Mouse (Mus musculus) MEL (cell line): Measurements from ENCODE around the gene Jarid2. TPM values are rescaled to one million over a fixed set of nuclear protein-coding genes. Genes with fewer than 3 reads are reported as not detected.

ENCODE experiments used
- DNase-seq: peaks from one replicate; pipeline ENCODE4 v3.0.0; 2011; ENCODE audit warnings: low read depth, low spot score
- H3K27ac ChIP-seq: 2 replicates; pipeline ENCODE4 v1.5.1; 2012; ENCODE audit warnings: low read depth, mild to moderate bottlenecking, control low read depth, low read length, moderate library complexity; ENCODE audit not compliant: control insufficient read depth
- H3K27me3 ChIP-seq, 2 experiments: fragments of 150-350 bp in 1 of 2; sonication (generic) in 1 of 2; 2 replicates each; pipeline ENCODE4 v1.6.1; 2012; ENCODE audit warnings: low read length in 2 of 2, mild to moderate bottlenecking in 2 of 2, improper control_type of control experiment in 1 of 2, moderate library complexity in 1 of 2; ENCODE audit not compliant: insufficient read depth in 2 of 2, control insufficient read depth in 1 of 2
- H3K36me3 ChIP-seq, 2 experiments: 2 replicates each; pipeline ENCODE4 v1.6.1; 2012 to 2014; ENCODE audit warnings: low read length in 2 of 2, improper control_type of control experiment in 1 of 2, inconsistent platforms in 1 of 2, mild to moderate bottlenecking in 1 of 2; ENCODE audit not compliant: insufficient read depth in 2 of 2, control insufficient read depth in 1 of 2
- H3K4me1 ChIP-seq, 2 experiments: fragments of 150-350 bp in 1 of 2; sonication (generic) in 1 of 2; 2 replicates each; pipeline ENCODE4 v1.6.1; 2012; ENCODE audit warnings: low read length in 2 of 2, improper control_type of control experiment in 1 of 2, mild to moderate bottlenecking in 1 of 2; ENCODE audit not compliant: insufficient read depth in 2 of 2, control insufficient read depth in 1 of 2
- H3K4me3 ChIP-seq, 2 experiments: fragments of 150-350 bp in 1 of 2; sonication (generic) in 1 of 2; 2 replicates each; pipeline ENCODE4 v1.5.1; 2012; ENCODE audit warnings: low read depth in 2 of 2, low read length in 2 of 2, mild to moderate bottlenecking in 2 of 2, moderate library complexity in 2 of 2, control low read depth in 1 of 2, improper control_type of control experiment in 1 of 2; ENCODE audit not compliant: control insufficient read depth in 1 of 2, insufficient read depth in 1 of 2
- H3K79me2 ChIP-seq: 2 replicates; pipeline ENCODE4 v1.6.1; 2012; ENCODE audit warnings: mild to moderate bottlenecking, low read length, moderate library complexity; ENCODE audit not compliant: control insufficient read depth, poor library complexity, insufficient read depth
- H3K9ac ChIP-seq: 2 replicates; pipeline ENCODE4 v1.6.1; 2012; ENCODE audit warnings: low read depth, mild to moderate bottlenecking, control low read depth, low read length, moderate library complexity; ENCODE audit not compliant: control insufficient read depth, poor library complexity, severe bottlenecking
- H3K9me3 ChIP-seq: fragments of 150-350 bp; sonication (generic); replicated peaks from 2 replicates; pipeline ENCODE4 v1.6.1; 2012; ENCODE audit warnings: mild to moderate bottlenecking, low read length, improper control_type of control experiment, moderate library complexity; ENCODE audit not compliant: insufficient read depth
- BHLHE40 ChIP-seq: IDR thresholded peaks from 2 replicates; pipeline ENCODE4 v1.6.1; 2012; ENCODE audit warnings: low read depth, mild to moderate bottlenecking, inconsistent platforms, low read length, improper control_type of control experiment, borderline replicate concordance
- CHD1 ChIP-seq: IDR thresholded peaks from 2 replicates; pipeline ENCODE4 v1.6.1; 2012; ENCODE audit warnings: low read depth, mild to moderate bottlenecking, inconsistent platforms, low read length, improper control_type of control experiment
- CHD2 ChIP-seq: IDR thresholded peaks from 2 replicates; pipeline ENCODE4 v1.6.1; 2011; ENCODE audit warnings: low read length, improper control_type of control experiment
- CTCF ChIP-seq, 3 experiments: IDR thresholded peaks in 2 of 3; conservative IDR thresholded peaks in 1 of 3; 2 replicates each; pipeline ENCODE4 v1.5.1; 2011 to 2012; ENCODE audit warnings: low read length in 3 of 3, low read depth in 2 of 3, mild to moderate bottlenecking in 2 of 3, improper control_type of control experiment in 1 of 3, inconsistent platforms in 1 of 3, mixed read lengths in 1 of 3, moderate library complexity in 1 of 3; ENCODE audit not compliant: control insufficient read depth in 1 of 3, insufficient read depth in 1 of 3, poor library complexity in 1 of 3, severe bottlenecking in 1 of 3
- E2F4 ChIP-seq: IDR thresholded peaks from 2 replicates; pipeline ENCODE4 v1.6.1; 2011; ENCODE audit warnings: low read depth, low read length, improper control_type of control experiment, borderline replicate concordance
- ELF1 ChIP-seq: IDR thresholded peaks from 2 replicates; pipeline ENCODE4 v1.6.1; 2014; ENCODE audit warnings: low read depth, mild to moderate bottlenecking, inconsistent platforms, low read length, improper control_type of control experiment, moderate library complexity
- EP300 ChIP-seq, 2 experiments: IDR thresholded peaks; 2 replicates each; pipeline ENCODE4 v1.6.1; 2011; ENCODE audit warnings: improper control_type of control experiment in 2 of 2, low read length in 2 of 2, low read depth in 1 of 2, mild to moderate bottlenecking in 1 of 2
- GABPA ChIP-seq: IDR thresholded peaks from 2 replicates; pipeline ENCODE4 v1.6.1; 2012; ENCODE audit warnings: low read depth, mild to moderate bottlenecking, inconsistent platforms, low read length, improper control_type of control experiment, moderate library complexity
- GATA1 ChIP-seq: IDR thresholded peaks from 2 replicates; pipeline ENCODE4 v1.6.1; 2011; ENCODE audit warnings: low read depth, low read length, improper control_type of control experiment
- HCFC1 ChIP-seq: IDR thresholded peaks from 2 replicates; pipeline ENCODE4 v1.6.1; 2012; ENCODE audit warnings: low read depth, mild to moderate bottlenecking, inconsistent platforms, low read length, improper control_type of control experiment, moderate library complexity
- JUND ChIP-seq: IDR thresholded peaks from 2 replicates; pipeline ENCODE4 v1.6.1; 2011; ENCODE audit warnings: low read depth, mild to moderate bottlenecking, improper control_type of control experiment, low read length
- KAT2A ChIP-seq: conservative IDR thresholded peaks from 2 replicates; pipeline ENCODE4 v1.6.1; 2012; ENCODE audit warnings: low read depth, low read length, improper control_type of control experiment, inconsistent platforms
- MAFK ChIP-seq: IDR thresholded peaks from 2 replicates; pipeline ENCODE4 v1.6.1; 2011; ENCODE audit warnings: low read depth, mild to moderate bottlenecking, low read length, improper control_type of control experiment, borderline replicate concordance
- MAZ ChIP-seq: IDR thresholded peaks from 2 replicates; pipeline ENCODE4 v1.6.1; 2012; ENCODE audit warnings: low read depth, mild to moderate bottlenecking, inconsistent platforms, low read length, improper control_type of control experiment
- MXI1 ChIP-seq: IDR thresholded peaks from 2 replicates; pipeline ENCODE4 v1.6.1; 2011; ENCODE audit warnings: mild to moderate bottlenecking, low read depth, low read length, improper control_type of control experiment
- MYC ChIP-seq: IDR thresholded peaks from 2 replicates; pipeline ENCODE4 v1.6.1; 2011; ENCODE audit warnings: low read depth, mild to moderate bottlenecking, low read length, improper control_type of control experiment, moderate library complexity
- RAD21 ChIP-seq: IDR thresholded peaks from 2 replicates; pipeline ENCODE4 v1.6.1; 2011; ENCODE audit warnings: mild to moderate bottlenecking, low read depth, low read length, improper control_type of control experiment
- SIN3A ChIP-seq: IDR thresholded peaks from 2 replicates; pipeline ENCODE4 v1.6.1; 2012; ENCODE audit warnings: low read length, improper control_type of control experiment, inconsistent platforms
- SMC3 ChIP-seq: IDR thresholded peaks from 2 replicates; pipeline ENCODE4 v1.6.1; 2011; ENCODE audit warnings: low read depth, low read length, improper control_type of control experiment
- TAL1 ChIP-seq: IDR thresholded peaks from 2 replicates; pipeline ENCODE4 v1.6.1; 2012; ENCODE audit warnings: mild to moderate bottlenecking, inconsistent platforms, low read length, moderate library complexity, mixed read lengths
- TBP ChIP-seq: IDR thresholded peaks from 2 replicates; pipeline ENCODE4 v1.8.0; 2011; ENCODE audit warnings: low read depth, low read length, improper control_type of control experiment
- UBTF ChIP-seq: IDR thresholded peaks from 2 replicates; pipeline ENCODE4 v1.6.1; 2012; ENCODE audit warnings: low read depth, mild to moderate bottlenecking, inconsistent platforms, low read length, improper control_type of control experiment, moderate library complexity, borderline replicate concordance; ENCODE audit not compliant: insufficient read depth
- USF1 ChIP-seq: IDR thresholded peaks from 2 replicates; pipeline ENCODE4 v1.6.1; 2014; ENCODE audit warnings: low read depth, mild to moderate bottlenecking, inconsistent platforms, low read length, improper control_type of control experiment, moderate library complexity
- USF2 ChIP-seq, 2 experiments: IDR thresholded peaks; 2 replicates each; pipeline ENCODE4 v1.6.1; 2011 to 2012; ENCODE audit warnings: improper control_type of control experiment in 2 of 2, low read length in 2 of 2, borderline replicate concordance in 1 of 2, inconsistent platforms in 1 of 2, low read depth in 1 of 2, mild to moderate bottlenecking in 1 of 2; ENCODE audit not compliant: insufficient read depth in 1 of 2
- ZNF384 ChIP-seq: IDR thresholded peaks from 2 replicates; pipeline ENCODE4 v1.6.1; 2012; ENCODE audit warnings: low read depth, mild to moderate bottlenecking, inconsistent platforms, low read length, improper control_type of control experiment
- polyA plus RNA-seq, 2 experiments: library from polyadenylated mRNA; stranded (reverse) in 1 of 2; unstranded in 1 of 2; fragments of >175 nt in 1 of 2; fragments of >200 nt in 1 of 2; gene quantifications; 2 replicates each; pipeline versions ENCODE4 v1.2.1 to v1.2.4; 2012; ENCODE audit warnings: low replicate concordance in 2 of 2, low read depth in 1 of 2; ENCODE audit not compliant: insufficient read length in 2 of 2, insufficient read depth in 1 of 2, missing spikeins in 1 of 2
- total RNA-seq: library from RNA; depleted of rRNA; stranded (reverse); fragments of 300-350 nt; gene quantifications from 2 replicates; pipeline ENCODE4 v1.2.3, GENCODE M21; 2012

Gene Jarid2
- total and polyA plus RNA-seq, 3 experiments, result 5.4 to 76.5 (median 21.2) TPM

- Histone ChIP-seq H3K9me3 (no peaks in the 10 kb centered on the region), H3K27ac (no peak overlapping the region), H3K4me1 (peaks cover 3 to 7% of the 10 kb centered on the region in 2 experiments; a peak in 2 of 4 replicates), H3K36me3 (peaks cover 0 to 9% of the 10 kb centered on the region in 2 experiments; a peak in 2 of 4 replicates), H3K79me2 (peaks cover 34% of the 10 kb centered on the region), H3K9ac (no peak overlapping the region), H3K4me3 (peak overlapping the region in 1 of 2 experiments; percentile 86; a peak in 2 of 4 replicates), H3K27me3 (no peaks in the 10 kb centered on the region)
- TF ChIP-seq RAD21, result no peak
- no peak for TF ChIP-seq CHD2
- no peak for TF ChIP-seq CHD1
- no peak for TF ChIP-seq TAL1
- no peak for TF ChIP-seq MAZ
- TF ChIP-seq CTCF (IDR thresholded peaks at IDR 0.05 in 2 of 3, conservative IDR thresholded peaks at IDR 0.05 in 1 of 3; ENCODE audit: control insufficient read depth in 1 of 3, insufficient read depth in 1 of 3, low read depth in 2 of 3, low read length in 3 of 3, poor library complexity in 1 of 3, severe bottlenecking in 1 of 3), result no peak
- no peak for TF ChIP-seq MYC
- TF ChIP-seq EP300 (IDR thresholded peaks at IDR 0.05; ENCODE audit: low read depth in 1 of 2, low read length in 2 of 2), result no peak
- no peak for TF ChIP-seq E2F4
- no peak for TF ChIP-seq HCFC1
- TF ChIP-seq ELF1, result no peak
- TF ChIP-seq BHLHE40, result no peak
- no peak for TF ChIP-seq KAT2A
- TF ChIP-seq TBP, result no peak
- no peak for TF ChIP-seq MXI1
- TF ChIP-seq ZNF384, result no peak
- no peak for TF ChIP-seq USF1
- no peak for DNase-seq
Measured at GRCm38 (mm10) chr13:44734441-44734840, 5.2 kb downstream of the Jarid2 start.

- Histone ChIP-seq H3K4me1 (peaks cover 3 to 7% of the 10 kb centered on the region in 2 experiments; a peak in 2 of 4 replicates), H3K27me3 (no peaks in the 10 kb centered on the region), H3K27ac (no peak overlapping the region), H3K36me3 (peaks cover 0 to 9% of the 10 kb centered on the region in 2 experiments; a peak in 2 of 4 replicates), H3K4me3 (no peak overlapping the region), H3K79me2 (peaks cover 28% of the 10 kb centered on the region), H3K9me3 (no peaks in the 10 kb centered on the region), H3K9ac (no peak overlapping the region)
- DNase-seq, result no peak
- TF ChIP-seq SIN3A (0 out of 2 replicates have a peak, but pooled peaks have one; percentile 30), UBTF (no peak), SMC3 (no peak), MXI1 (0 out of 2 replicates have a peak, but pooled peaks have one; percentile 21), USF2 (IDR thresholded peaks at IDR 0.05; ENCODE audit: borderline replicate concordance in 1 of 2, insufficient read depth in 1 of 2, low read depth in 1 of 2, low read length in 2 of 2) (no peak), E2F4 (no peak), MAFK (peak; percentile 75), GABPA (no peak), GATA1 (0 out of 2 replicates have a peak, but pooled peaks have one; percentile 3), JUND (no peak)
- TF ChIP-seq, all 39 proteins: peak for 4
Measured at GRCm38 (mm10) chr13:44735088-44735690, 5.9 kb downstream of the Jarid2 start.
